Mouse (Mus musculus) left cerebral cortex, adult 2 months (tissue): ENCODE measurements around the gene Nup210l. TPM values are rescaled to one million over a fixed set of nuclear protein-coding genes. Genes with fewer than 3 reads are reported as not detected.
A peak's percentile ranks its signal among the peaks of the same experiment; 100 is the strongest.

ENCODE experiments used
- DNase-seq, 2 experiments: peaks; one replicate each; pipeline ENCODE4 v3.0.0; 2021 to 2022; ENCODE audit warnings: low spot score in 2 of 2, mixed read lengths in 1 of 2; ENCODE audit errors: extremely low spot score in 1 of 2
- H3K27ac ChIP-seq: fragments of 200-600 bp; 2 replicates; pipeline ENCODE4 v1.8.1; 2022
- H3K4me3 ChIP-seq: fragments of 200-600 bp; 2 replicates; pipeline ENCODE4 v1.8.1; 2022
- CTCF ChIP-seq: fragments of 200-600 bp; IDR thresholded peaks from 2 replicates; pipeline ENCODE4 v1.8.1; 2022; ENCODE audit warnings: antibody characterized with exemption, mild to moderate bottlenecking, moderate library complexity
- intact Hi-C: fragments of 180-260 bp; cut with DNase I; formaldehyde crosslinking; loops from one replicate; pipeline ENCODE4 v1.15.1; 2025
- total RNA-seq, 2 experiments: library from RNA; stranded (reverse); gene quantifications; 2 replicates each; pipeline ENCODE4 v1.2.3; 2021

Gene Nup210l
- total RNA-seq, 2 experiments from 2014 or later = 0.36 to 0.42 TPM

- TF ChIP-seq CTCF = no peak
- Histone ChIP-seq H3K27ac (peak overlapping the region; percentile 97), H3K4me3 (peak overlapping the region; percentile 90)
- intact Hi-C loops = loop anchor here (5.0 kb wide), 2 partner anchors 37 to 132 kb away; partner anchors contain the start of genes Rab13 and Rps27
- no peak for DNase-seq
Observed at GRCm38 (mm10) chr3:90080498-90080863, 23.5 kb upstream of the Nup210l start.

GRCm38 (mm10) chr3:90081365-90082240 lies 22.3 kb upstream of the Nup210l start:
- DNase-seq = no peak
- intact Hi-C loops = loop anchor here (5.0 kb wide), 2 partner anchors 36 to 131 kb away; partner anchors contain the start of genes Rab13 and Rps27
- peak overlapping the region; percentile 10; the same call in 1 of the 2 replicates for H3K27ac ChIP-seq
- H3K4me3 ChIP-seq = peak overlapping the region; percentile 27
- TF ChIP-seq CTCF = no peak

DNA sequence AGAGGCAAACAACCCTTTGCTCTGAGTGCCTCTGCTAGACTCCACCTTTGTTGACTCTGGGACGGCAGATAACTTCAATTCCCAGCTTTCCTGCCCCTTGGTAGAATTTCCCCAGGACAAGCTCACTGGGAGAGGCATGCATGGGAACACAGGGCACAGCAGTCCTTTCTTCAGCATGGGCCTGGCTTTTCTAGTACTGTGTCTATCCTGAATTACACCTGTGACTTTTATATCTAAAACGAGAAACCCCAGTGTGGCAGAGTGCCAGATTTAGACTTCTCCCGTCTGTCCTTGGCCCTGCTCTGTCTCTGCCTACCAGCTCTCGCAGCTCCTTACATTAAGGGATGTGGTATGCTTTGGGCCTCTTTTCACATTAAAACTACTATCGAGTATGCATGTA lies 20.9 kb upstream of the Nup210l start:
- TF ChIP-seq CTCF = no peak
- intact Hi-C loops = loop anchor here (5.0 kb wide), 2 partner anchors 34 to 129 kb away; partner anchors contain the start of genes Rab13 and Rps27
- H3K27ac ChIP-seq = peak overlapping the region; percentile 83; the same call in 1 of the 2 replicates

DNA sequence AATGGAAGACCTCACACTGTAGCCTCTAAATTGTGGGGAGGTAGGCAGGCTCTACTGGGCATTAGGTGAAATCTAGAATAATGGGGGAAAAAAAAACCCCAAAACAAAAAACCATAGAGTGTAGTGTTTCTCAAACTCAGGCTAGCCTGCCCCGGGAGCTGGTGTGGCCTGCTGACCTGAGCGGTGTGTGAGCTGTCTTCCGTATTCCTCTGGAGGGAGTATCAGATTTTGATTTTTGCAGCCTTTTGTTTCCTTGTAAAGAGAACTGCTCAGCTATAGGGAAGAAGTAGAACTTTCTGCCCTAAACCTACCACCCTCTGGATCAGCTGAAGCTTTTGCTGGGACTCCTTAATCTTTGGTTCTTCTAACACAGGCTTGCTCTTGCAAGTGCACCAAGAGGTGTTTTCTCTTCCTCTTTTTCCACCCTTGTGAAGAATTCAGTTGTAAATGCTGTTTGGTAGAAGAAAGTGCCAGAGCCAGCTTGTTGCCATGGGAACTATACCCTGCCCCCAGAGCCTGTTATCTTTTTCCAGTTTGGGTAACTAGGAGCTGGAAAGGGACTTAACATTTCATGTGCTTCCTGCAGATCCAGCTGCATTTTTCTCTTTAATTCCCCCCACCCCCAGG lies 20.1 kb upstream of the Nup210l start:
- DNase-seq = peak; percentile 38 to 43
- TF ChIP-seq CTCF = no peak
- intact Hi-C loops = loop anchor here (5.0 kb wide), 2 partner anchors 33 to 128 kb away; partner anchors contain the start of genes Rab13 and Rps27
- Histone ChIP-seq H3K27ac (peak overlapping the region; percentile 83), H3K4me3 (peak overlapping the region; percentile 19; the same call in 1 of the 2 replicates)

More for the DNA sequence above, 20.9 kb upstream of the Nup210l start:
- DNase-seq = no peak
- H3K4me3 ChIP-seq = no peak overlapping the region

- H3K4me3 ChIP-seq = no peak overlapping the region
- TF ChIP-seq CTCF = no peak
- H3K27ac ChIP-seq = peak overlapping the region; percentile 83
- intact Hi-C loops = loop anchor here (5.0 kb wide), 2 partner anchors 33 to 128 kb away; partner anchors contain the start of genes Rab13 and Rps27
- DNase-seq = no peak
Observed at GRCm38 (mm10) chr3:90084790-90085189, 19.1 kb upstream of the Nup210l start.

DNA sequence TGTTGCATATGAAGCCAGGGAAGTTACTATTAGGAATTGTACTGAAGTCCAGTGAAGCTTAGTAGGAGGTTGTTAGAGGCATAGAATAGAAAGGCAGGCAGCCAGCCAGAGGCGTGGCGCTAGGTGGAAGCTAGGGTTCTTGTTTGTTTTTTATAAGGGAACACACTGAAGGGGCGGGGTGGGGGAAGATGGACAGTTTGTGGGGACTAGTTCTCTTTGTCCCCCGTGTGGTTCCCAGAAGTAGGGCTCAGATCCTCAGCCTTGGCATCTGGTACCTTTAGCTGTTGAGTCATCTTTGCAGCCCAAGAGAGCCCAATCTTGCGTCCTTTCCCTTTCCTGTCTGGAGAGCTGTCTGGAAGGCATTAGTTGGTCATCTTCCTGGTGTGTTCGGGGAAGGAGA lies 18.7 kb upstream of the Nup210l start:
- no peak for DNase-seq
- TF ChIP-seq CTCF = peak; percentile 11; the same call in 1 of the 2 replicates
- intact Hi-C loops = no loop called here
- no peak overlapping the region for H3K4me3 ChIP-seq
- H3K27ac ChIP-seq = peak overlapping the region; percentile 83

DNA sequence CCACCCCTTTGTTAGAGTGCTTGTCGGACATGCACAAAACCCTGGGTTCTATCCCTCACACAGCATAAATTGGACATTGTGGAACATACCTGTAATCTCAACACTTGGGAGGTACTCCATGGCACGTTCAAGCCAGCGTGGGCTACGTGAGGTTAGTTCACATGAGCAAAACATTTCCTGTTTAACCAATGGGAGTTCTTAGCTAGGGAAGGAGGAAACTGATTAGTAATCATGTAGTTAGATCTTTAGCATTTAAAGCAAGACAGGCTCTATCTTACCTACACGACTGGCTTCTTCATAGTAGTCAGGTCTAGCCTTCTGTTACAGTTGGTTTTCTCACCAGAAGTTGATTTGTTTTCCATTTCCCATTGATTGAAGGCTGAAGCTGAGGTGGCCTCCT lies 17.9 kb upstream of the Nup210l start:
- intact Hi-C loops = no loop called here
- no peak overlapping the region; the same call in 1 of the 2 replicates for H3K27ac ChIP-seq
- no peak for TF ChIP-seq CTCF
- H3K4me3 ChIP-seq = no peak overlapping the region
- no peak for DNase-seq

DNA sequence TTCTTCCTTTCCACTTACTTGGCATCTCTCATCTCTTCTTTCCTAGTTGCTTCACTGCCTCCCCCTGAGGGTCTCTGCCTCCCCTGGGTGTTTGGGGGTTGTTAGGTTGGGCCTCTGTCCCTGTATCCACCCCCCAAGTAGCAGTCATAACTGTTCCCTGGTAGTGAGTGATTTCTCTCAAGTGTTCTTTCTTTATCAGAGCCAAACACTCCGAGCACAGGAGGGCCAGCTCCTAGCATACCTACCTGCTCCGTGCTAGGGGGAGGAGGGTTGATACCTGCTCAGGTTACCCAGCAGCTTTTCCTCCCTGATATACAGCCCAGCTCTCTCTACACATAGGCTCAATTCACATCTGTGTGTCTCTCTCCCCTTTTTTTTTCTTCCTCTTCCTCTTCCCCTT lies 15.3 kb upstream of the Nup210l start:
- H3K27ac ChIP-seq = no peak overlapping the region
- TF ChIP-seq CTCF = no peak
- intact Hi-C loops = no loop called here
- H3K4me3 ChIP-seq = no peak overlapping the region
- DNase-seq = no peak

GRCm38 (mm10) chr3:90090892-90091291 lies 13.0 kb upstream of the Nup210l start:
- no peak for TF ChIP-seq CTCF
- H3K4me3 ChIP-seq = no peak overlapping the region
- intact Hi-C loops = no loop called here
- no peak overlapping the region for H3K27ac ChIP-seq
- no peak for DNase-seq

DNA sequence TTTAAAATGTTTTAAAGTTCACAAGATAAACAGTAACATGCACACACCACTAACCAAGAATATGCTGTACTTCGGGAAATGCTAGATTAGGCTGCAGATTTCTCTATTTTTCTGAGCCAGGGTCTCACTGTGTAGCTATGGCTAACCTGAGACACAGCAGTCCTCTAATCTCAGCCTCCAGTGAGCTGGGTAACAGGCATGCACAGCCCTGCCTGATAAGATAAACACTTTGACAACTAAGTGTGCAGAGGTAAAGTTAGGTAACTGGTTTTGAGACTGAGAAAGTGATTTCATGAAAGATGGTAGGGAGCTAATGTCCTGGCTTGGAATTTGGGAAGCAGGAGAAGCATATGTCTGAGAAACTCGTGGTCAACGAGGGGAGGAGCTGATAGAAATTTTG lies 9.5 kb upstream of the Nup210l start:
- Histone ChIP-seq H3K4me3 (no peak overlapping the region), H3K27ac (no peak overlapping the region)
- no peak for TF ChIP-seq CTCF
- no peak for DNase-seq
- intact Hi-C loops = no loop called here

DNA sequence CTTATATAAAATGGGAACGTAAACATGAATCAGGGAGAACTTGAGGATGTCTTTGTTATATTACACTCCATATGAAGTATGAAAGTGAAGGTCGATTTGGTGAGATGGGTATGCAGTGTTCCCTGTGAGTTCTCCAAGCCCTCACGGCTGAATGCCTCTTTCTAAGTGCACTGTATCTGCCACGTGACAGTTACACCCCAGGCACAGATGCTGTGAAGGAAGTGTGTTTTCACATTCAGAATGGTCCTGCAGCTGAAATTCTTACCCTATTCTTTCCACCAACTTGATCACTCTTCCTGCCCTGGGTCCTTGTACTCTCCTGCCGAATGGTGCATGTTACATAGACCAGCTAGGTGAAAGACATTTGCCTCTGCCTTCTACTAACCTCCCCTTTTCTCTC lies 6.0 kb upstream of the Nup210l start:
- Histone ChIP-seq H3K27ac (peak overlapping the region; percentile 40; the same call in 1 of the 2 replicates), H3K4me3 (no peak overlapping the region)
- intact Hi-C loops = no loop called here
- DNase-seq = no peak
- no peak for TF ChIP-seq CTCF

- intact Hi-C loops = no loop called here
- DNase-seq = no peak
- Histone ChIP-seq H3K27ac (no peak overlapping the region), H3K4me3 (no peak overlapping the region)
- no peak for TF ChIP-seq CTCF
Observed at GRCm38 (mm10) chr3:90101010-90101409, 2.9 kb upstream of the Nup210l start.
